Mouse (Mus musculus) neural tube, embryonic 10.5 days (tissue): ENCODE data around the gene Abl2.

ENCODE experiments used
- DNase-seq: peaks from one replicate; pipeline ENCODE4 v3.0.0-alpha.2; 2017; ENCODE audit warnings: low spot score; ENCODE audit errors: extremely low spot score

Abl2 gene

DNA sequence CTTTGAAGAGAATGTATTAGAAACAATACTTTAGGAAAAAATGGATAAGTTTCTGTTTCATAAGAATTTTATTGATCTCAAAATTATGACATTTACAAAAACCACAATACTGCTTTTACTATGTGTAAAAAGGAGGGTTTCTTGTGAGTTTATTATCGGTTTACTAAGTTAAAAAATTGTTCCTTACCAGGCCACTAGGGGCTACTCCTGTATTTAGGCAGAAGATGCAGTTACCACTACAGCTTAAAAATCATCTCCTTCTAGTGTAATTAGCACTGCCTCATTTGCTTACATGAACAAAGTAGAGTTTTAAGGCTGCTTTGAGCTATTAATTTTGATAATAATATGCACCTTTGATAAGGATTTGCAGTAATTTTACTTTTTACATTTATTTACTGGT, 25.6 kb downstream of the Abl2 start:
- DNase-seq = no peak

GRCm38 (mm10) chr1:156585512-156585911, 26.9 kb downstream of the Abl2 start:
- no peak for DNase-seq

- DNase-seq = no peak
These were observed 31.3 kb downstream of the Abl2 start for GRCm38 (mm10) chr1:156589811-156590305.

DNA sequence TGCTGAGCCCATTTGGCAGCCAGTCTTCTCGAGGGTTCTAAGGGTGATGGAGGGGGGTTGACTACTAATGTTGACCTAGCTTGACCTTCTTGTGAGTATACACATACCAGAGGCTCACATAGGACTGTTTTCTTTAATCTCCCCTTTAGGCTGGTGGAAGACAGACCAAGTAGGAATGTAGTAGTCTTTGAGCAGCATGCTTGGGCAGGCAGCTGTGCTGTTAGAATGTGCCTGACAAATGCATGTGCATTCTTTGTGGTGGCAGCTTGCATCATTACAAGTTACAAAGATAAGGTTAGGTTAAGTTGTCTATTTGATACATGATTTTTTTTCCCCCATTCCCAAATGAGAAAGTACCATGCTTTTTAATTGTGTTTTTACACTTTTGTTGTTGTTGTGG, 31.8 kb downstream of the Abl2 start:
- DNase-seq = no peak

DNA sequence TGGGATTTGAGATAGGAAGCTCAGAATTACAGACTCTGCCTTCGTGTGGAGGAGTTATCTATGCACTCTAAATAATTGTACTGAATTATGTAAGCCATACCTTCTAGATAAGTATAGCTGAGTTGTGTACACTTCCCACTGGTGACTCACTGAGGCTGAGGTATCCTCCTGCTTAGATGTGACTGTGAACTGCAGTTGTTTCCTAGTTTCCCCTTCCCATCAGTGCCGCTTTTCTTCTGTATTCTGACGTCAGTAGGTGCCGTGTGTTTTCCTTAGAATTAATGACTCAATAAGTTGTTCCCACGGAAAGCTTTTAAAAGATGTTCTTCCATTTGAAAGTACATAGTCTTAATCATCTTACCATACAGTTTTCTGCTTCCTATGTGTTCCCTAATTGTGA, 34.7 kb downstream of the Abl2 start:
- DNase-seq = no peak

GRCm38 (mm10) chr1:156597089-156597488, 38.5 kb downstream of the Abl2 start:
- no peak for DNase-seq

- no peak for DNase-seq
These were observed 44.0 kb downstream of the Abl2 start for GRCm38 (mm10) chr1:156602545-156602944.

DNA sequence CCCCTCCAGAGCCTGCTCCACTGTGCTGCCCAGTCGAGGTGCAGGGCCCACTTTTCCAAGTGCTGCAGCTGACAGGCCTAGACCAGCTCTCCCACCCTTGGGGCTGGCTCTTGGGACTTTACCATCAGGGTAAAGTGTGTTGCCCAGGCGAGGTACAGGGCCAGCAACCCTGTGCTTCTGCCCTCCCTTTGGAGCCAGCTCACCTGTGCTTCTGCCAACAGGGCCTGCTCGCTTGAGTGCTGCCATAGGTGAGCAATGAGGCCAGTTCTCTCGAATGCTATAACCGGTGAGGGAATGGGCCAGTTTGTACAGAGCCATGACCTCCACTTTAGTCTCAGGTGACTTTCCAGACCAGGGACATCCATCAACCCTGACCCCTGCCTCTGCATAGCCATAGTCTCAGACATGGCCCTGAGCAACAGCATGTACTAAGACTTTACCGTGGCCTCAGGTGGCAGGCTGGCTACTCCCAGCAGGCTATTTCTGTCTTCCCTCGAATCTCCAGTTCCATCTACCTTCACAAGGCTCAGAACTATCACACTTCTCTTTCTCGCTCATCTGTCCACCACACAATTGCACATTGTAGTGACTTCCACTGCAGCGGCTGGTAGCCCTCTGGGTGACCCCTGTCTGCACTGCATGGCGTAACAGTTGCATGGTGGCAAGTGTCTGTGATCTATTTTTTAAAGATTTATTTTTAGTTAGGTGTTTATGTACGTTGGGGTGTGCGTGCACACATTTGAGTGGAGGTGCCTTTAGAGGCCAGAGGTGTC, 46.7 kb downstream of the Abl2 start:
- DNase-seq = no peak

GRCm38 (mm10) chr1:156605940-156606339, 47.4 kb downstream of the Abl2 start:
- DNase-seq = no peak

- DNase-seq = no peak
These were observed 49.9 kb downstream of the Abl2 start for GRCm38 (mm10) chr1:156608496-156608895.

GRCm38 (mm10) chr1:156610257-156610656, 51.7 kb downstream of the Abl2 start:
- no peak for DNase-seq

DNA sequence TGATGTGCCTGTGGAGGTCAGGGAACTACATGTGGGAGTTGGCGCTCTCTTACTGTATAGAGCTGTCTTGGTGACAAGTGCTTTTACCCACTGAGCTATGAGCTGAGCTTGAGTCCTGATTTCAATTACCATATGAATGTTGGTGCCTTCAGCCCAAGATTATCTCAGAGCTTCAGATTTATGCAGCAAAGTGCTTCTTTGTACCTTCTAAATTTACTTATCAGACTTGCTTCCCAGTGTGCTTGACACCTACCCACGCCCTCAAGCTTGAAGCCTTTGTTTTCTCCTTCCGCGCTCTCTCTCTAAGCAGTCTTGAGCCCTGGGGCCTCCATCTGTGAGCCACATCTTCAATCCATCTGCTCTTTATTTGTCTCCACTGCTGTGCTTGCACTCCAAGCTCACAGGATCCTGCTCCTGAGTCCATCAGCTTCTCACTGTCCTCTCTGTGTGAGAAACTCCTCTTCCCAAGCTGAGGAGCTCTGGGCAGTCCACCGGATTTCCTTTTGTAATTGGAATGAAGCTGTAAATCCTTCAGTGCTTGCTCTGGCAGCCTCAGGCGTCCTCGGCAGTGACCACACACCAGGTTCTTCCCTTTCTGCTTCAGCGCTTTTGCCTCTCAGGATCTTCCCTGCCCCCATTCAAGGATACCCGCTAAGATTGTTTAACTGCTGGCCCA, 55.4 kb downstream of the Abl2 start:
- peak; percentile 66 for DNase-seq

GRCm38 (mm10) chr1:156614710-156615109, 56.1 kb downstream of the Abl2 start:
- DNase-seq = no peak

DNA sequence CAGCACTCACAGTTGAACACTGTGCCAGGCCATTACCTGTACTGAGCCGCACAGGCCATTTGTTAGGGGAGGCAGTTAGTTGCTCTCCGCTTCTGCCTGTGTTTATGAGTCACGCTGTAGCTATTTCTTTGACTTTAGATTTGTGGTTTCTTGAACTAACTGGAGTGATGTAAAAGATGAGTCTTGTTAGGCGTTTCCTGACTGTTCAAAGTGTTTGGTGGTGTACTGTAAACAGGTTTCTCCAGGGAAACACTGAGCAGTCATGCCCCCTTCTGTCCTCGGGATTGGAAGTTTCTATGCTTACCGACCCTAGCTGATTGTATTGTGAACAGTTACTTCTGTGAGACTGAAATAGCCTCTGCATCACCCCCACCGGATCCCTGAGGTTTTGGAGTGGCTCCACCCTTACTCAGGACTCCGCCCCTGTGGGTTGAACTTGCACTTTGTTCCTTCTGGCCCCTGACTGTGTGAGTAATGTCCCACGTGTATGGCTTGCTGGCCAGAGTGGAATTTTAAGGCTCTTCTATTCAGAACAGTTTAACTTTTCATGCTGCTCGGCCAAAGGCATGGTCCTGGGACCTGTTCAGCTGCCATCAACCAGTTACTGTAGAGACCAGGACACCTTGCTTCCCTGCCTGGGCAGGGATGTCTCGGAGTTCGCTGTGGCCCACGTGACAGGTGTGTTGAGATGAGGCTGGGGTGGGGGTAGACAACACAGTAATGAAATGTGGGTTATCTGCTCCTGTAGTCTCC, 57.0 kb downstream of the Abl2 start:
- DNase-seq = peak; percentile 53

GRCm38 (mm10) chr1:156616989-156617598, 58.5 kb downstream of the Abl2 start:
- DNase-seq = no peak

DNA sequence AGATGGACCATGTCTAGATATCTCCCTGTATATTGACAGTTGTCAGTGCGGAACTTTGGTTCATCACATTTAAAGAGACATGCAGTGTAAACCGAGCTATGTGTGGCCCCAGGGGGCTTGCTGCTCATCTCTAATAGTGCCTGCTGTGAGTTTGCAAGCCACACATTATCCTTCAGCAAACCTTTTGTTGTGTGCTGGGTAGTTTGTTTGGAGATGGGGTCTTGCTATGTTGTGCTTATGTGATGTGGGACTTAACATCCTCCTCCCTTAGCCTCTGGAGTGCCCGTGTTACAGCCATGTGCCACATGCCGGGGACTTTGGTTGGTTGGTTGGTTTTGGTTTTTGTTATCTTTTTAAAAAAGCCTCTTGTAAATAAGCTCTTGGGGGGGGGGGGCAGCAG, 59.2 kb downstream of the Abl2 start:
- no peak for DNase-seq

DNA sequence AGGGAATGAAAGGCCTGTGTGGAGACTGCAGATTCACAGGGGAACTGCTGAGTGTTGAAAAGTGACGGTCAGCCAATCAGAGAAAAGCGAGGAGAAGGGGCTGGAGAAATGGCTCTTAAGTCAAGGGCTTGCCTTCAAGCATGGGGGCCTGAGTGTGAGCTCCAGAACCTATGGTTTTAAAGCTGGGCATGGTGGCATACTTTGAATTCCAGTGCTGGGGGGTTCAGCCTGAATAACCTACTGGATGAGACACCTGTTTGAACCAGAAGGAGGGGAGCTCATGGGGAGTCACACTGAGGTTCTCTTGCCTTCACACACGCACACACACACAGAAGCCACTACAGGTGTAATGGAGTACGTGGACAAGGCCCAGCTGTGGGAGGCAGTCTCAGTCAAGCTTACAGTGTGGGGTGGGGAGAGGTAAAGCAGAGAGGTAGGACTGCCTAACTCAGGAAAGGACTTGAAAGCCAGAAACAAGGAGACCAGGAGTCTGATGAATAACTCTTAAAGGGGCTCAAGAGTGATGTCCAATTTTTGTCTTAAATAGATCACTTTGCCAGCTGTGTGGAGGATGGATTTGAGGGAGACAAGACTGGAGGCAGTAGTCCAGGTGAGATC, 61.8 kb downstream of the Abl2 start:
- no peak for DNase-seq

- DNase-seq = no peak
These were observed 62.4 kb downstream of the Abl2 start for GRCm38 (mm10) chr1:156620951-156621350.

DNA sequence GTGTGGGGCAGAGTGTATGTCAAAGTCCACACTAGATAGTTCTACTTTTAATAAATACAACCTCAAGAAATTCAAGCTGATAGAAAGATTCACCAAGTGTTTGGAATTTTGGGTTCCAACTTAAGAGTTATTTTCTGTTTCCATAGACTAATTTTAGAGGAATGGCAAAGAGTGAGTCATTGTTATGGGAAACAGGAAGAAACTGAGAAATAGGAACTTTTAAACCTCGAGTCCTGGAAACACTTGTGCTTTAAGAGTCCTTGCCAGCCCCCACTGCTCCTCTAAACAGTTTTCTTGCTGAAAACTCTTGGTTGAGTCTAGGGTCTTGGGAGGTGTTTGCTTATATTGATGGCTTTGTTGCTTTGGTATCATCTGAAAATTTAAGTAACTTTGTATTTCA, 65.6 kb downstream of the Abl2 start:
- no peak for DNase-seq

DNA sequence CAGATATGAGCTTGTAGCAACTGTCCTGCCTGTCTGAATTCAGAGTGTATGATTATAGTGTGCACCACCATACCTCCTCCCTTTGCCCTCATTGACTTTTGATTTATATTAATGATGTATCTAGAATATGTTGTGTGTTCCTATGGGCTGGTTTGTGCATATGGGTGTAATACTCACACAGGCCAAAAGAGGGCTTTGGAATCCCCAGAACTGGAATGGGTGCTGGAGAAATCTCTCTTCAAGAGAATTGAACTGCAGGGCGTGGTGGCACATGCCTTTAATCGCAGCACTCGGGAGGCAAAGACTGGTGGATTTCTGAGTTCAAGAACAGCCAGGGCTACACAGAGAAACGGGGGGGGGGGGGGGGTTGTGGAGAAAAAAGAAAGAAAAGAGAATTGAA, 68.1 kb downstream of the Abl2 start:
- no peak for DNase-seq

- DNase-seq = no peak
These were observed 71.4 kb downstream of the Abl2 start for GRCm38 (mm10) chr1:156629984-156630383.
